11 mouse cellular contexts compared by ENCODE assay signal in the genomic region with DNA sequence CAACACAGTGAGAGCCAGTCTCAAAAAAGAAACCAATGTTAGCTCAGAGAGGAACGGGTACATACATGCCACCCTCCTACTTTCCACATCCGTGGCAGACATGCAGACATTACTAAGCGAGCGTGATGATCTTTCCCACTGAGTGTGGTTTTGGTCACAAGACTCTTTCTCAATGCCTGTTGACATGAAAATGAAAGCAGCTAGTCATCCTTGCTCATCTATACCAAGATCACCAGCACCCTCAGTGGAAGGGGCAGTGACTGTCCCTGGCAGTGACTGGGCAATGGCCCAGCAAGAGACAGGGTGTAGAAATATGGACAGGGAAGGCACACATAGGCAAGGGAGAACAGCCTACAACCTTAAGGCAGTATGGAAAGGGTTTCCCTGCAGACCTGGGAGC.
DNase-seq lines count a peak whose midpoint lies in the region; ATAC-seq and TF ChIP-seq lines count a peak whose summit lies in the region.
"Had no signal": no experiment of that assay in that cellular context is flagged by ENCODE, and none has a peak within 500 bp of the region (broad histone marks: within the 10 kb centered on the region; RNA-seq: fewer than 3 reads in every experiment).

No protein-coding gene starts in this region.

- H3K9ac ChIP-seq in hindbrain, embryonic 11.5 days (ENCODE audit: low read depth, low read length) = no peak overlapping the region
- H3K9ac ChIP-seq: forebrain, embryonic 15.5 days had no signal

- H3K27ac ChIP-seq in layer of hippocampus, adult 2 months = peak overlapping the region; percentile 9; the same call in 1 of the 2 replicates
- no peak overlapping the region for H3K27ac ChIP-seq in hindbrain, embryonic 11.5 days (ENCODE audit: low read depth, low read length)
- H3K27ac ChIP-seq: forebrain, embryonic 15.5 days had no signal

- no peaks in the 10 kb centered on the region for H3K27me3 ChIP-seq in splenic B cell, adult 2 months (ENCODE audit: control insufficient read depth, insufficient read depth, low read length, poor library complexity, severe bottlenecking)
- no peaks in the 10 kb centered on the region for H3K27me3 ChIP-seq in hindbrain, embryonic 11.5 days (ENCODE audit: control insufficient read depth, insufficient read depth, low read length)
- H3K27me3 ChIP-seq: forebrain, embryonic 15.5 days had no signal

- H3K4me3 ChIP-seq in layer of hippocampus, adult 2 months = no peak overlapping the region
- H3K4me3 ChIP-seq in hindbrain, embryonic 11.5 days (ENCODE audit: low read depth, low read length) = no peak overlapping the region
- H3K4me3 ChIP-seq: forebrain, embryonic 15.5 days had no signal

- H3K9me3 ChIP-seq in hindbrain, embryonic 11.5 days (ENCODE audit: control insufficient read depth, low read length) = no peaks in the 10 kb centered on the region
- H3K9me3 ChIP-seq: forebrain, embryonic 15.5 days had no signal

- 91% methylated on average over 4 of the region's 4 CpGs for WGBS in hindbrain, embryonic 11.5 days

- no peak overlapping the region for H3K4me2 ChIP-seq in hindbrain, embryonic 11.5 days (replicated peaks; ENCODE audit: low read depth, low read length)
- H3K4me2 ChIP-seq: forebrain, embryonic 15.5 days had no signal

- no peak for DNase-seq in layer of hippocampus, adult 2 months (ENCODE audit: low spot score in 2 of 2)
- no peak for DNase-seq in layer of hippocampus, postnatal 14 days (ENCODE audit: low spot score in 2 of 2)
- DNase-seq in splenic B cell, adult 2 months (ENCODE audit: low read depth, low spot score) = peak; percentile 72
- DNase-seq in hindbrain, embryonic 11.5 days (ENCODE audit: low spot score) = no peak
- DNase-seq in frontal cortex, postnatal 10 days (ENCODE audit: low spot score in 2 of 2) = no peak
- DNase-seq in kidney, postnatal 10 days = no peak
- DNase-seq: heart, postnatal 10 days had no signal

- peak; percentile 93 for ATAC-seq in CD4-positive, CD25-positive, alpha-beta regulatory T cell, adult 4 months
- ATAC-seq in hematopoietic stem cell, adult 5-6 weeks (replicated peaks in 1 of 2; ENCODE audit: insufficient read depth in 1 of 2, low FRiP score in 2 of 2, low TSS enrichment in 1 of 2, low read depth in 1 of 2, poor library complexity in 2 of 2, severe bottlenecking in 2 of 2) = peak; percentile 67 to 77
- ATAC-seq in hindbrain, embryonic 11.5 days (ENCODE audit: low FRiP score) = no peak
- ATAC-seq: forebrain, embryonic 15.5 days; midbrain, embryonic 16.5 days had no signal

- TF ChIP-seq CTCF in layer of hippocampus, adult 2 months (conservative IDR thresholded peaks at IDR 0.05) = no peak

- no peaks in the 10 kb centered on the region for H3K36me3 ChIP-seq in splenic B cell, adult 2 months (ENCODE audit: control insufficient read depth, insufficient read depth, low read length, poor library complexity, severe bottlenecking)
- no peaks in the 10 kb centered on the region for H3K36me3 ChIP-seq in hindbrain, embryonic 11.5 days (ENCODE audit: control insufficient read depth, insufficient read depth, low read length)

- no peaks in the 10 kb centered on the region; the same call in 1 of the 2 replicates for H3K4me1 ChIP-seq in hindbrain, embryonic 11.5 days (replicated peaks; ENCODE audit: control insufficient read depth, insufficient read depth, low read length)
